Mouse (Mus musculus): ENCODE measurements at regions not wholly inside any gene's neighbourhood (a gene's known extent, or its start where the extent isn't known, plus 50 kb on each side); places are given as distances from the start of the nearest gene placed in this dataset.
"Not testable (repeated sequence)": the region's sequence is repeated elsewhere in the genome, so short reads cannot be mapped to it uniquely, and the experiment has no call there.

GRCm38 (mm10) chr5:68350921-68351320, 319.3 kb downstream of the Grxcr1 start:
- Histone ChIP-seq H3K9me3 (replicated peaks) (no peaks in the 10 kb centered on the region), H3K36me3 (no peaks in the 10 kb centered on the region), H3K4me1 (replicated peaks) (no peaks in the 10 kb centered on the region), H3K27ac (no peak overlapping the region), H3K27me3 (no peaks in the 10 kb centered on the region), H3K4me3 (no peak overlapping the region), H3K9ac (no peak overlapping the region), H3K4me2 (no peak overlapping the region)
- WGBS, result 54% methylated on average over 2 of the region's 2 CpGs
- no peak for ATAC-seq (replicated peaks; ENCODE audit: insufficient number of reproducible peaks, insufficient read depth, low FRiP score, low read depth)

- H3K4me3 ChIP-seq, result no peak overlapping the region
- ATAC-seq (replicated peaks; ENCODE audit: insufficient number of reproducible peaks, insufficient read depth, low FRiP score, low read depth), result no peak
- H3K27ac ChIP-seq, result no peak overlapping the region
- H3K36me3 ChIP-seq, result no peaks in the 10 kb centered on the region
- no peaks in the 10 kb centered on the region for H3K27me3 ChIP-seq
- no peak overlapping the region for H3K4me2 ChIP-seq
- WGBS, result 43% methylated on average over 5 of the region's 5 CpGs
- no peaks in the 10 kb centered on the region for H3K4me1 ChIP-seq (replicated peaks)
- no peaks in the 10 kb centered on the region for H3K9me3 ChIP-seq (replicated peaks)
- H3K9ac ChIP-seq, result no peak overlapping the region
Observed at GRCm38 (mm10) chr5:68351793-68352192, 320.2 kb downstream of the Grxcr1 start.

GRCm38 (mm10) chr5:68353211-68353610, 321.6 kb downstream of the Grxcr1 start:
- Histone ChIP-seq H3K4me3 (no peak overlapping the region), H3K9me3 (replicated peaks) (no peaks in the 10 kb centered on the region), H3K27ac (no peak overlapping the region), H3K27me3 (no peaks in the 10 kb centered on the region), H3K4me2 (no peak overlapping the region), H3K9ac (no peak overlapping the region), H3K4me1 (replicated peaks) (no peaks in the 10 kb centered on the region), H3K36me3 (no peaks in the 10 kb centered on the region)
- 69% methylated on average over 4 of the region's 4 CpGs for WGBS
- no peak for ATAC-seq (replicated peaks; ENCODE audit: insufficient number of reproducible peaks, insufficient read depth, low FRiP score, low read depth)

- not testable (repeated sequence) for H3K4me2 ChIP-seq; H3K9ac ChIP-seq; H3K9me3 ChIP-seq (replicated peaks); H3K4me3 ChIP-seq; ATAC-seq (replicated peaks; ENCODE audit: insufficient number of reproducible peaks, insufficient read depth, low FRiP score, low read depth); H3K27ac ChIP-seq; H3K27me3 ChIP-seq; H3K4me1 ChIP-seq (replicated peaks); H3K36me3 ChIP-seq
- WGBS, result 78% methylated on average over 3 of the region's 3 CpGs
Observed at GRCm38 (mm10) chr5:68353816-68354215, 322.2 kb downstream of the Grxcr1 start.

GRCm38 (mm10) chr5:68361581-68362211, 330.1 kb downstream of the Grxcr1 start:
- Histone ChIP-seq H3K9me3 (replicated peaks) (no peaks in the 10 kb centered on the region), H3K36me3 (no peaks in the 10 kb centered on the region), H3K27me3 (no peaks in the 10 kb centered on the region), H3K4me1 (replicated peaks) (no peaks in the 10 kb centered on the region), H3K9ac (no peak overlapping the region), H3K4me3 (no peak overlapping the region), H3K4me2 (no peak overlapping the region), H3K27ac (no peak overlapping the region)
- 57% methylated on average over 3 of the region's 3 CpGs for WGBS
- no peak for ATAC-seq (replicated peaks; ENCODE audit: insufficient number of reproducible peaks, insufficient read depth, low FRiP score, low read depth)

GRCm38 (mm10) chr5:68373082-68373481, 341.4 kb downstream of the Grxcr1 start:
- H3K27ac ChIP-seq, result no peak overlapping the region
- H3K36me3 ChIP-seq, result no peaks in the 10 kb centered on the region
- no peak overlapping the region for H3K4me2 ChIP-seq
- H3K27me3 ChIP-seq, result no peaks in the 10 kb centered on the region
- ATAC-seq (replicated peaks; ENCODE audit: insufficient number of reproducible peaks, insufficient read depth, low FRiP score, low read depth), result no peak
- H3K9ac ChIP-seq, result no peak overlapping the region
- WGBS, result 77% methylated on average over 2 of the region's 2 CpGs
- H3K4me1 ChIP-seq (replicated peaks), result no peaks in the 10 kb centered on the region
- H3K9me3 ChIP-seq (replicated peaks), result no peaks in the 10 kb centered on the region
- H3K4me3 ChIP-seq, result no peak overlapping the region

Measured in heart, embryonic 15.5 days (tissue).